Mouse (Mus musculus): ENCODE results near the gene Lsm12. TPM values are rescaled to one million over a fixed set of nuclear protein-coding genes. Genes with fewer than 3 reads are reported as not detected.

The Lsm12 gene
- polyA plus RNA-seq, 1 experiment from 2014 or later = 79.9 TPM

DNA sequence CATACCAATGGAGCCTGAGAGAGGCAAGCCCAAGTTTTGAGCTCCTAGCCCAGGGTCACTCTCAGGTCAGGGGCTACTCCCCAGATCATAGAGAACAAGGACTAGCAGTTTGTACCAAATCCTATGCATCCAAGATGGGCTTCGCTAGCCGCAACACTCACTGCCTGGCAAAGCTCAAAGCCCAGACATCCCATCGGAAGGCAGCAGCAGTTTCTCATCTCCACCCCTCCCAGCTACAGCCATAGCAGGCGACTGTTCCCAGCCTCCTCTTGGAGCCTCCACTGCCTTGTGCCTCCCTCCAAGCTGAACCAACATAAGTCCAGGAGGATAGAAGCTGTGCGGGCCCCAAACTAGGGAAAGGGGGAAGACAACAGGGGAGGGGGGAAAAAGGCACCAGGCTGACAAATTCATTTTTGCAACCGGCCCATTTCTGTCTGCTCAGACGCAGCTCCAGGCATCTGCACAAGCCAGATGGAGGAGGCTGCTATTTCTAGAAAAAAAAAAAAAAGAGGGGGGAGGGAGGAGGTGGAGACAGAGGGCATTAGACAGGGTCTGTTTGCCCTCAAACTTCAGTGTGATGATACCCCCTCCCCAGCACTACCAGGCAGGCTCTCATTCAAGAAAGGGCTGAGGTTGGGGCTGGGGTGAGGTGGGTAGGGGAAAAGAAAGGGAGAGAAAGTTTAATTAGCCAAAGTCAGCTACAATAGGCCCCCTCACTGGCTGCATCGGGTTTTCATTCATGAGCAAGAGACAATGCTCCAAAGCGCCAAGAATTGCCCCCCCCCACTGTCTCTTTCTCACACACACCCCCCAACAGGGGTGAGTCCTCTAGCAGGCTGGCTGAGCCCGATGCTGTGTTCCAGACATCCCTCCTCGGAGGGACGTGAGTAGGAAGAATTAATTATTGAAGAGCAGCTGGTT lies 42.4 kb upstream of the Lsm12 start:
- H3K27ac ChIP-seq (ENCODE audit: low read length) = no peak overlapping the region
- H3K27me3 ChIP-seq (replicated peaks; ENCODE audit: insufficient read depth, low read length) = no peaks in the 10 kb centered on the region
- H3K4me3 ChIP-seq (ENCODE audit: low read depth, low read length) = peak overlapping the region; percentile 99; the same call in 1 of the 2 replicates
- 29% methylated on average over 12 of the region's 12 CpGs for WGBS
- H3K4me1 ChIP-seq (ENCODE audit: insufficient read depth, low read depth, low read length) = peaks cover 47% of the 10 kb centered on the region
- no peaks in the 10 kb centered on the region for H3K36me3 ChIP-seq (ENCODE audit: insufficient read depth, low read length)
- DNase-seq (ENCODE audit: low spot score) (peak; percentile 26), ATAC-seq (no peak)
- TF ChIP-seq CTCF (IDR thresholded peaks at IDR 0.05) (no peak), EP300 (IDR thresholded peaks at IDR 0.05) (no peak)
- no peaks in the 10 kb centered on the region for H3K9me3 ChIP-seq (ENCODE audit: low read length)
- no peak overlapping the region for H3K9ac ChIP-seq (replicated peaks; ENCODE audit: low read depth)
- H3K4me2 ChIP-seq (replicated peaks; ENCODE audit: low read depth, low read length) = peak overlapping the region; percentile 89

DNA sequence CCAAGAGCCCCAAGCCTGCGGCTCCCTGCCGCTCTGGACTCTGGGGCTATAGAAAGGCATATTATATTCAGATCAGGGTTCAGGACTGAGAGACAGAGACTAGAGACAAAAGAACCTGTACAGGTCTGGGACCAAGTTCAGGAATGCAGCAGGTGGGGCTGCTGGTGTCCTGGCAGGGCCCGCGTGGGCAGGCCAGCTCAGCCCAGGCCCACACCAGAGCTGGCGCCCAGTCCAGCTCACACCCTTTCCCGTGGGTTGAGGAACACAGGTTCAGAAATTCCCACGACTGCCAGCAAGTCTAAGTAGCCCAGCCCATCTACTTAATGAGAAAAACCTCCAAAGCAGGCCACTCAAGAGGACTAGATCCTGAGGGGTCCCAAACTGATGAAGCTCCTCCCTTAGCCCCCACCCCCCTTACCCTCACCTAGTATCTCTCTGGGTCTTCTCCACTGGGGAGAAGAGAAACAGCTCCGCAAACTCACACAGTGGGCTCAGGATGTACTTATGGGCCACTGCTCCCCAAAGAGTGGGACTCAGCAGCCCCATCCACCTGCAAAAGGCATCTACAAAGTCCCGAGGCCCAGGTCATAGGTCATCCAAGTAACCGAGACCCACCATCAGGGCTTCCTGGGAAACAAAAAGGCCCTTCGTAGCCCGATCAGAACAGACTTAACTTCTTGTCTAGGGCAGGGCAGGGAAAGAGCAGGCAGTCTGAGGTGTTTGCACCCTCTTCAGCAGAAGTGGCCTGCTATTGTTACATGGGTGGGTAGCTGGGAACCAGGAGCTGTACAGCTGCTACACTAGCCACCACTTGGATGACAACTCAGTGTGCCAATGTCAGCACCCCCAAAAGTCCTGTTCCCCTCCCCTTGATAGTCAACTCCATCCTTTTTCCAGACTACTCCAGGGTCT lies 41.2 kb upstream of the Lsm12 start:
- no peaks in the 10 kb centered on the region for H3K27me3 ChIP-seq (replicated peaks; ENCODE audit: insufficient read depth, low read length)
- peak overlapping the region; percentile 14; the same call in 1 of the 2 replicates for H3K4me2 ChIP-seq (replicated peaks; ENCODE audit: low read depth, low read length)
- no peak overlapping the region for H3K4me3 ChIP-seq (ENCODE audit: low read depth, low read length)
- H3K4me1 ChIP-seq (ENCODE audit: insufficient read depth, low read depth, low read length) = peaks cover 47% of the 10 kb centered on the region
- no peak overlapping the region for H3K9ac ChIP-seq (replicated peaks; ENCODE audit: low read depth)
- ATAC-seq = 0 out of 2 replicates have a peak, but pooled peaks have one; percentile 8
- TF ChIP-seq CTCF (IDR thresholded peaks at IDR 0.05) (no peak), EP300 (IDR thresholded peaks at IDR 0.05) (no peak)
- WGBS = 65% methylated on average over 12 of the region's 12 CpGs
- H3K36me3 ChIP-seq (ENCODE audit: insufficient read depth, low read length) = peaks cover 6% of the 10 kb centered on the region; the same call in 1 of the 2 replicates
- peak; percentile 53 for DNase-seq (ENCODE audit: low spot score)
- peak overlapping the region; percentile 64 for H3K27ac ChIP-seq (ENCODE audit: low read length)
- no peaks in the 10 kb centered on the region for H3K9me3 ChIP-seq (ENCODE audit: low read length)

DNA sequence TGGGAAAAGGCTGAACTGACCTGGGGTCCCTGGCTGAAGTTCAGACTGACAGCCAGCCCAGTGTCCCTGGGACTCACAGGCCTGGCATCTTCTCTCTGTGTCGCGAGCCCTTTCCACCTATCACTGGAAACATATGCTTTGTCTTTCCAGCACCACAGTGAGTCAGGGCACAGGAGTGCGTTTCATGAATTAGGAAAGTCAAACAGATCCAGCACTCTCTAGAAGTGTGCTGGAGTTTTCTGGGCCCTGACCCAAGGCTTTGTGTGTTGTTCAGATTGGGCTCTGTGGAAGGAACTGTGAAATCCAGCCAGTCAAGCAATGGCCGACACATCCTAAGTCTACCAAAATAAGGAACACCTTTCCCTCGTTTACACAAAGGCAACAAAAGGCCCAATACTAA lies 40.1 kb upstream of the Lsm12 start:
- 40% methylated on average over 5 of the region's 5 CpGs for WGBS
- Histone ChIP-seq H3K27me3 (replicated peaks; ENCODE audit: insufficient read depth, low read length) (no peaks in the 10 kb centered on the region), H3K4me1 (ENCODE audit: insufficient read depth, low read depth, low read length) (peaks cover 49% of the 10 kb centered on the region), H3K36me3 (ENCODE audit: insufficient read depth, low read length) (peaks cover 6% of the 10 kb centered on the region; the same call in 1 of the 2 replicates), H3K9me3 (ENCODE audit: low read length) (no peaks in the 10 kb centered on the region), H3K4me2 (replicated peaks; ENCODE audit: low read depth, low read length) (peak overlapping the region; percentile 40), H3K27ac (ENCODE audit: low read length) (peak overlapping the region; percentile 64), H3K9ac (replicated peaks; ENCODE audit: low read depth) (no peak overlapping the region), H3K4me3 (ENCODE audit: low read depth, low read length) (no peak overlapping the region)
- ATAC-seq (peak; percentile 34), DNase-seq (ENCODE audit: low spot score) (peak; percentile 86)
- no peak for TF ChIP-seq EP300 (IDR thresholded peaks at IDR 0.05)
- TF ChIP-seq CTCF (IDR thresholded peaks at IDR 0.05) = no peak

DNA sequence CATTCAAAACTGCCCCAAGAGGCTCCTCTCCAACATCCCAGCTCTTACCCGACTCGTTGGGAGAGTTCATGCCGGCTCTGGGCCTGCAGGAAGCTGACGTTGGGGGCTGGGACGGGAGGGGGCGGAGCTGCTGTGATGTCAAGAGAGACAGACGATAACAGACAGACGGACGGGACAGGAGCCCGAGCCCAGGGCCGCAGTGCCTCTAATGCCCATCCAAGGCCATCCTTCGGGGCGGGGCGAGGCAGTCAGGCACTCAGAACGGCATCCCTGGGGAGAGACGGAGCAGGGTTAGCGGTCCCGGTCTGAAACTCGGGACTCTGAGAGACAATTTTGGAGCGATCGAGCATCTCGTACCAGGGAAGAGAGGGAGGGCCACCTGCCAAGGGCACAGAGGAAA lies 39.6 kb upstream of the Lsm12 start:
- H3K4me2 ChIP-seq (replicated peaks; ENCODE audit: low read depth, low read length) = peak overlapping the region; percentile 40
- no peak for ATAC-seq
- H3K27me3 ChIP-seq (replicated peaks; ENCODE audit: insufficient read depth, low read length) = no peaks in the 10 kb centered on the region
- H3K36me3 ChIP-seq (ENCODE audit: insufficient read depth, low read length) = peaks cover 6% of the 10 kb centered on the region; the same call in 1 of the 2 replicates
- WGBS = 12% methylated on average over 22 of the region's 22 CpGs
- no peak overlapping the region for H3K9ac ChIP-seq (replicated peaks; ENCODE audit: low read depth)
- TF ChIP-seq CTCF (IDR thresholded peaks at IDR 0.05) (no peak), EP300 (IDR thresholded peaks at IDR 0.05) (no peak)
- peak; percentile 38 for DNase-seq (ENCODE audit: low spot score)
- no peaks in the 10 kb centered on the region for H3K9me3 ChIP-seq (ENCODE audit: low read length)
- peak overlapping the region; percentile 64; the same call in 1 of the 2 replicates for H3K27ac ChIP-seq (ENCODE audit: low read length)
- no peak overlapping the region for H3K4me3 ChIP-seq (ENCODE audit: low read depth, low read length)
- peaks cover 55% of the 10 kb centered on the region for H3K4me1 ChIP-seq (ENCODE audit: insufficient read depth, low read depth, low read length)

DNA sequence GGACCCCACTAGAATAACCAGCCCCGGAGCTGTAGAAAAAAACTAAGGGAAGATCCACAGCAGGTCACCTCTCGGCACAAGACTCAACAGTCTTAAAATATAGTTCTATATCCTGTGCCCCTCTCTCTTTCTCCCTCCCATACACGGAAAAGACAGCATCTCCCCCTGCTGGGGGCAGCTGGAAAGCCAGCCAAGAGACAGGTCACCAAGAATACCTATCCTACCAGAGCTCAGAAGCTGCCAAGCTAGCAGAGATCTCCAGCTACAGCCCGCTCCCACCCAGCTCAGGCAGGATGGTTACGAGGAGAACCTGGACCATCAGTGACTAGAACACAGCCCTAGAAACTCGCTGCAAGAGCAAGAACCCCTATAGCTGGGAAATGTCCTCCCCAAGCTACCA lies 38.1 kb upstream of the Lsm12 start:
- no peaks in the 10 kb centered on the region for H3K9me3 ChIP-seq (ENCODE audit: low read length)
- peaks cover 62% of the 10 kb centered on the region for H3K4me1 ChIP-seq (ENCODE audit: insufficient read depth, low read depth, low read length)
- WGBS = 36% methylated on average over 6 of the region's 6 CpGs
- no peak overlapping the region for H3K4me3 ChIP-seq (ENCODE audit: low read depth, low read length)
- no peaks in the 10 kb centered on the region for H3K27me3 ChIP-seq (replicated peaks; ENCODE audit: insufficient read depth, low read length)
- DNase-seq (ENCODE audit: low spot score) = peak; percentile 58
- H3K27ac ChIP-seq (ENCODE audit: low read length) = no peak overlapping the region
- no peak overlapping the region for H3K9ac ChIP-seq (replicated peaks; ENCODE audit: low read depth)
- TF ChIP-seq CTCF (IDR thresholded peaks at IDR 0.05) (peak; percentile 76), EP300 (IDR thresholded peaks at IDR 0.05) (no peak)
- no peak overlapping the region for H3K4me2 ChIP-seq (replicated peaks; ENCODE audit: low read depth, low read length)
- no peak for ATAC-seq
- H3K36me3 ChIP-seq (ENCODE audit: insufficient read depth, low read length) = peaks cover 6% of the 10 kb centered on the region; the same call in 1 of the 2 replicates

DNA sequence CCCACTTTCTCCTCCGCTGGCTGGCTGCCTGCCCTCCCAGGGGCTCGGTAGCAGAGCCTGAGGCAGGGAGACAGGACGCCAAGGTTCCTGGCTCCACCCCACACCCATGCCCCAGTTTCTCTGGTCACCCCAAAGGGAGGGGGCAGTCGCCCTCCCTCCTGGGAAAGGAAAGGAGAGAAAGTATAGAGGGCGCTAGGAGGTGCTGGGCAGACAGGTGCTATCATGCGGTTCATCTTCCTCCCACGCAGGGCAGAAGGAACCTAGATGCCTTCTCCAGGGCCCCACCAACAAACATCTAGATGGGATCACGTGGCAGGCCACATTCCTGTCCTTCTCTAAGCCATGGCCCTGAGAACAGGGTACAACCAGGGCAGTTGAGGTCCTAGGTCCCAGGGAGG lies 36.9 kb upstream of the Lsm12 start:
- TF ChIP-seq EP300 (IDR thresholded peaks at IDR 0.05) (no peak), CTCF (IDR thresholded peaks at IDR 0.05) (no peak)
- Histone ChIP-seq H3K4me1 (ENCODE audit: insufficient read depth, low read depth, low read length) (peaks cover 67% of the 10 kb centered on the region), H3K9me3 (ENCODE audit: low read length) (no peaks in the 10 kb centered on the region), H3K9ac (replicated peaks; ENCODE audit: low read depth) (no peak overlapping the region), H3K27me3 (replicated peaks; ENCODE audit: insufficient read depth, low read length) (no peaks in the 10 kb centered on the region), H3K27ac (ENCODE audit: low read length) (no peak overlapping the region), H3K4me2 (replicated peaks; ENCODE audit: low read depth, low read length) (no peak overlapping the region), H3K4me3 (ENCODE audit: low read depth, low read length) (no peak overlapping the region), H3K36me3 (ENCODE audit: insufficient read depth, low read length) (peaks cover 6% of the 10 kb centered on the region; the same call in 1 of the 2 replicates)
- ATAC-seq (no peak), DNase-seq (ENCODE audit: low spot score) (peak; percentile 4)
- WGBS = 54% methylated on average over 8 of the region's 8 CpGs

All from lung, postnatal 0 days (tissue).